Mouse (Mus musculus) embryonic fibroblast, embryonic 13.5 days (primary cell): ENCODE results near the gene Ccdc102a.

Experiments
- CTCF ChIP-seq: IDR thresholded peaks from 2 replicates; pipeline ENCODE4 v1.5.1; 2011; ENCODE audit warnings: mild to moderate bottlenecking, control low read depth, low read length, moderate library complexity, borderline replicate concordance; ENCODE audit not compliant: insufficient read depth
- POLR2A ChIP-seq: IDR thresholded peaks from 2 replicates; pipeline ENCODE4 v1.6.1; 2011; ENCODE audit warnings: low read depth, mild to moderate bottlenecking, control low read depth, low read length, moderate library complexity

DNA sequence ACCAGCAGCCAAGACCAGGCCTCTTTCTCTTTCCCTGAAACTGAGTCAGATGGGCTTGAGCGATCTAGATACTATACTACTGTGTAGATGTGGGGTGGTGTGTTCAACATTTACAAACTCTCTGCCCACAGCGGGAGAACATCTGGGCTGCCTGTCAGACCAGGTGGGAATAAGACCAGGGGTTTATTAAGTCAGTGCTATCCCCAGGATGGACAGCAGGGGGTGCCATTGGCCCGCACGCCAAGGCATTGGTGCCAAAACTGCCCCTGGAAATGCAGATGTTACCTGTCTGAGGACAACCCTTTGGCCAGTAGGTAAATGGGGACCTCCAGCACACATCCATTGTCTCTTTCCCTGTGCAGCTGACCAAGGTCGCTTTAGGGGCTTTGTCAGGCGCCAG, 24.7 kb upstream of the Ccdc102a start:
- TF ChIP-seq POLR2A: no peak
- peak; percentile 79; the same call in 1 of the 2 replicates for TF ChIP-seq CTCF
